Mouse (Mus musculus): ENCODE measurements around the gene Nkap. TPM values are rescaled to one million over a fixed set of nuclear protein-coding genes. Genes with fewer than 3 reads are reported as not detected.
A peak's percentile ranks its signal among the peaks of the same experiment; 100 is the strongest.
"Not testable (repeated sequence)": the region's sequence is repeated elsewhere in the genome, so short reads cannot be mapped to it uniquely, and the experiment has no call there.

The Nkap gene
- polyA plus RNA-seq, 1 experiment from 2014 or later = 14.3 TPM

DNA sequence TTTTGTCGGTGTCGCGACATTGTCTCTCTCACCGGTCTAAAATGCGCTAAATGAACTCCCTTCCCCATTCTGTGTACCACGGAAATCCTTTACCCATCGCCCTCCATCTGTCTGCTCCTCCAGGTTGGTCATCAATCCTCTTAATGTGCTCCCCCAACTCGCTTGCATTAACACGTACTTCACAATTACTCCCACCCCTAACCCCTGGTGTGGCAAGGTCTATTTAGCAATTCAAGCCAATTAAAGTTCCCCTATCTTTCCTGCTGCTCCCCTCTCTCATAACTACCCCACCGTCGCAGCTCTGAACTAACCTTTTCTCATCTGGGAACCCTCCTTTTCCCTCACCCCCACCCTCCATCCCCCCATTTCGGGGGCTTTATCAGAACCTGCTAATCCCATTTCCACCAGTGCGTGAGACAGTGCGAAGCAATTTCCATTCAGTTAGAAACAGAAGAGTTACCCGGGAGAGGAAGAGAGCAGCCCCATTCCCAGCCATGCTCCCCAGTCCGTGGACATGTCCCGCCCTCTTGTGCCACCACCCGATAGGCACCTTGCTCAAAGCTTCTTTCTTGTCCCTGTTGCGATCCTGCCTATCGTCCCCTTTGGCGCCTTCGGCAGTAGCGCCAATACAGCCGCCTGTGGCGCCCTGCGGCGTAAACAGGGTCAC is 16.9 kb upstream of the Nkap start:
- 11% methylated on average over 27 of the region's 27 CpGs for WGBS

DNA sequence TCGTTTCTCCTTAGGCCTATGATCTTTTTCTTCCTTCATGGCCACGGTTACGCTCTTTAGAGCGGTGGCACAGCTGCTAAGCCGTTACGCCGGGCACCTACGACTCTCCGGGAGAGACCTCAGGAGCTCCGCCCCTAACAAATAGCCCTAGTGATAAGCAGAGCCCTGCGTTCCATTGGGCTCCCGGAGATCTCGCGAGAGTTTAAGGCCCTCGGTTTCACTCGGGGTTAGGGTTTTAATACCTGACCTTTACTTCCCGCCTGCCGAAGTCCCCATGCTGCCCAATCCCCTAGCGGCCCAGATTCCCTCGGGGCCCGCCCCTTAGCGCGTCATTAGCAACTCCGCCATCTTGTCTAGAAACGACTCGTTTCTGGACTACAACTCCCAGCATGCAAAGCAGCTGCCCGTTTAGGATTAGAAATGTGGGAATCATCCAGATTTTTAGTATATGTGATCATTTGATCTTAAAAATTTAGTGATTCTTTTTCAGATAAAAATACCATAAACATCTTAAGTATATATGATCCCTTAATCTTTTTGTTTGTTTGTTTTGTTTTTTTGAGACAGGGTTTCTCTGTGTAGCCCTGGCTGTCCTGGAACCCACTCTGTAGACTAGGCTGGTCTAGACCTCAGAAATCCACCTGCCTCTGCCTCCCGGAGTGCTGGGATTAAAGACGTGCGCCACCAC is 16.3 kb upstream of the Nkap start, which contains the start of gene Upf3b:
Upf3b (minus strand) TSS at position 130 of the 688 bp plus-strand sequence.
- Histone ChIP-seq H3K9ac (peak within 1 kb of the TSS; percentile 60), H3K9me3 (no peaks in the 10 kb centered on the region), H3K4me3 (peak within 1 kb of the TSS; percentile 58), H3K36me3 (no peaks in the 10 kb centered on the region), H3K27ac (peak within 1 kb of the TSS; percentile 90), H3K4me2 (peak within 1 kb of the TSS; percentile 59), H3K27me3 (no peaks in the 10 kb centered on the region), H3K4me1 (no peaks in the 10 kb centered on the region)
- WGBS = 12% methylated on average over 29 of the region's 30 CpGs
- peak; percentile 99 for ATAC-seq (ENCODE audit: borderline replicate concordance, extremely low read depth, low FRiP score, low TSS enrichment)

More for the DNA sequence above, 16.9 kb upstream of the Nkap start:
- peak; percentile 77 for ATAC-seq (ENCODE audit: borderline replicate concordance, extremely low read depth, low FRiP score, low TSS enrichment)
- H3K9ac ChIP-seq = peak overlapping the region; percentile 60
- no peaks in the 10 kb centered on the region for H3K4me1 ChIP-seq
- H3K27ac ChIP-seq = peak overlapping the region; percentile 90
- H3K4me2 ChIP-seq = peak overlapping the region; percentile 59
- H3K27me3 ChIP-seq = no peaks in the 10 kb centered on the region
- H3K9me3 ChIP-seq = no peaks in the 10 kb centered on the region
- no peaks in the 10 kb centered on the region for H3K36me3 ChIP-seq
- H3K4me3 ChIP-seq = peak overlapping the region; percentile 58

DNA sequence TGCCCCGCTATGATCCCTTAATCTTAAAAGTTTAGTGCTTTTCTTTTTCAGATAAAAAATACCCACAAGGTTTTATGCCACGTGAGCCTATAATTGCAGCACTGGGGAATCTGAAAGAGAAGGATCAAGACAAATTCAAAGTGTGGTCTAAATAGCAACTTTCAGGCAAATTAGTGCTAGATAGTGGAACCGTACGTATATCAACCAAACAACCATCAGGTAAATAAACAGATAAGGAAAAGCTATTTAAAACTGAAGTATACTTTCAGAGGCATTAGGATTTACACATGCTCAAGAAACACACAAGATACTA is 15.8 kb upstream of the Nkap start:
- WGBS = 66% methylated on average over 4 of the region's 4 CpGs
- no peaks in the 10 kb centered on the region for H3K27me3 ChIP-seq
- H3K36me3 ChIP-seq = no peaks in the 10 kb centered on the region
- H3K9me3 ChIP-seq = no peaks in the 10 kb centered on the region
- H3K4me1 ChIP-seq = no peaks in the 10 kb centered on the region
- no peak for ATAC-seq (ENCODE audit: borderline replicate concordance, extremely low read depth, low FRiP score, low TSS enrichment)
- H3K4me3 ChIP-seq = no peak overlapping the region
- no peak overlapping the region for H3K9ac ChIP-seq
- H3K27ac ChIP-seq = no peak overlapping the region
- H3K4me2 ChIP-seq = peak overlapping the region; percentile 31; the same call in 1 of the 2 replicates

DNA sequence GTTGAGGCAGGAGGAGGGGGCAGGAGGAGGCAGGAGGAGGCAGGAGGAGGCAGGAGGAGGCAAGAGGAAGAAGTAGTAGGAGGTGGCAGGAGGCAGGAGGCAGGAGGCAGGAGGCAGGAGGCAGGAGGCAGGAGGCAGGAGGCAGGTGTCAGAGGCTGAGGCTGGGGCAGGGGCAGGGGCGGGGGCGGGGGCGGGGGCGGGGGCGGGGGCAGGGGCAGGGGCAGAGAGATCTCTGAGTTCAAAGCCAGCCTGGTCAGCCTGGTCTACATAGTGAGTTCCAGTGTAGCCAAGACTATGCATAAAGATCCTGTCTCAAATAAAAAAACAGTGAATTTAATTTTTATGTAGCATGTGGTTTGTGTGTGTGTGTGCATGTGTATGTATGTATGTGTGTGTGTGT is 9.5 kb upstream of the Nkap start:
- Histone ChIP-seq H3K27ac (no peak overlapping the region), H3K4me1 (no peaks in the 10 kb centered on the region), H3K9me3 (no peaks in the 10 kb centered on the region), H3K9ac (no peak overlapping the region), H3K27me3 (no peaks in the 10 kb centered on the region), H3K4me2 (no peak overlapping the region), H3K4me3 (no peak overlapping the region), H3K36me3 (no peaks in the 10 kb centered on the region)
- ATAC-seq (ENCODE audit: borderline replicate concordance, extremely low read depth, low FRiP score, low TSS enrichment) = no peak
- WGBS = no CpG with 5 or more reads among the region's 5 CpGs

DNA sequence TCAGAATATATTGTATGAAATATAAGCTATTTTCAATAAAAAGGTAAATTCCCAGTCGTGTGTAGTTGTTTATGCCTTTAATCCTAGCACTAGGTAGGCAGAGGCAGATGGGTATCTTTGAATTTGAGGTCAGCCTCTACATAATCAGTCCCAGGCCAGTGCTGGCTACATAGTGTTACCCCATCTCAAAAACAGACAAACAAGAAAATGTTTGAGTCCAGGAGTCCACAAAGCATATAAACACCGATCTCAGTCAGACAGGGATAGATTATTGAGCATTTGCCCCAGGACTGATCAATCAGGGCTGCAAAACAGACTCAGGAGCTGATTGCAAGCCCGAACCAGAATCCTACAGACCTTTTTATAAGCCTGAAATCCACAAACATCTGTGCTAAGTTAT is 7.0 kb upstream of the Nkap start:
- ATAC-seq (ENCODE audit: borderline replicate concordance, extremely low read depth, low FRiP score, low TSS enrichment) = no peak

DNA sequence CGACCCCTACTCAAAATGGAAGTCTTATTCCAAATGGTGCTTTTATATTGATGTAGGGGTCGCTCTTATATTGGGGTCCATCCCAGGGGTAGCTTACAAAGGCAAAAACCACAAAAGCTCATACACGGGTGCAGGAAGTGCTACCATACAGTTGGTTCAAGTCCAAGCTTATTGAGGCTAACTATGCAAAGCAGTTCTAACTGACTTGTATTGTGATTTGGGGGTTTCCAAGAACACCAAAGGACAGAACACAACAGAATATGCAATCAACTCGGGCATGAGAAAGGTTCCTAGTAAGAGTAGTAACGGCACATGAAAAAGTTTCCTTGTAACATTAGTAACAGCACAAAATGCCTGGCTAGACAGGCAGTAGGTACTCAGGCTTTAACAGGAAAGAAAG is 6.4 kb upstream of the Nkap start:
- no peak for ATAC-seq (ENCODE audit: borderline replicate concordance, extremely low read depth, low FRiP score, low TSS enrichment)
- WGBS = 63% methylated on average over 5 of the region's 5 CpGs
- no peaks in the 10 kb centered on the region for H3K4me1 ChIP-seq
- no peaks in the 10 kb centered on the region for H3K27me3 ChIP-seq
- H3K9me3 ChIP-seq = no peaks in the 10 kb centered on the region
- no peak overlapping the region for H3K4me3 ChIP-seq
- no peak overlapping the region for H3K27ac ChIP-seq
- H3K36me3 ChIP-seq = no peaks in the 10 kb centered on the region
- H3K4me2 ChIP-seq = no peak overlapping the region
- H3K9ac ChIP-seq = no peak overlapping the region

More for the DNA sequence above, 7.0 kb upstream of the Nkap start:
- WGBS = 49% methylated on average over 3 of the region's 3 CpGs
- H3K27me3 ChIP-seq = no peaks in the 10 kb centered on the region
- H3K4me1 ChIP-seq = no peaks in the 10 kb centered on the region
- H3K4me2 ChIP-seq = no peak overlapping the region
- H3K9ac ChIP-seq = no peak overlapping the region
- H3K36me3 ChIP-seq = no peaks in the 10 kb centered on the region
- no peaks in the 10 kb centered on the region for H3K9me3 ChIP-seq
- H3K4me3 ChIP-seq = no peak overlapping the region
- H3K27ac ChIP-seq = no peak overlapping the region

DNA sequence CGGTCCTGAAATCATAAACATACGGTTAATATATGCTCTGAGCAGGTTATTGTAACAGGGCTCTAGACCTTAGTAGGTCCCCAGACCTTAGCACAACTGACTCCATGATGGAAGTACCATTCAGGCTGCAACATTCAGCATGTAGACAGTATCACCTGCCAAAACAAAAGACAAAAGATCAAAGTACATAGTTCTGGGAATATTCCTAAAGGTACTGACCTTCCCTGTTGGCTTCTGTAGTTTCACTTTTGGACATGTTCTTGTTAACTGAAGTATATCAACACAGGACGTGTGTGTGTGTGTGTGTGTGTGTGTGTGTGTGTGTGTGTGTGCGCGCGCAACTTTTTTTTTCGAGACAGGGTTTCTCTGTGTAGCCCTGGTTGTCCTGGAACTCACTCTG is 1.1 kb upstream of the Nkap start:
- 92% methylated on average over 7 of the region's 7 CpGs for WGBS
- no peak for ATAC-seq (ENCODE audit: borderline replicate concordance, extremely low read depth, low FRiP score, low TSS enrichment)
- no peak overlapping the region for H3K9ac ChIP-seq

DNA sequence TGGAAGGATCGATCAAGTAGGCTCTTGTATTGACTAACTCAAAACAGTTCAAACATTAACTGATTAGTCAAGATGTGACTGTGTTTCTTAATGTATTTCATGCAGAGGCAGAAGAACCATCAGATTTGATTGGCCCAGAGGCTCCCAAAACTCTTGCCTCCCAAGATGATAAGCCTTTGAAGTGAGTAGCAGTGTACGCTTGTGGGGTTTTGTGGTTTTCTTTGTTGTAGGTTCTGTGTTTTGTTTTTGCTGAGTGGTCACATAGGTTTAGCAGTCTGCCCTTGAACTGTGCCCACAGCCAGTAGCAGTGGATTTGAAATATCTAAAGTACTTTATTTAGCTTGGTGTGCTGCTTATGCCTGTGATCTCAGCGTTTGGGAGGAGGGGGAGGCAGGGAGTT is 15.1 kb downstream of the Nkap start:
- H3K27ac ChIP-seq = no peak overlapping the region

More for the DNA sequence above, 1.1 kb upstream of the Nkap start:
- Histone ChIP-seq H3K27ac (no peak overlapping the region), H3K9me3 (no peaks in the 10 kb centered on the region), H3K4me1 (0 out of 2 replicates have a peak, but pooled peaks cover 8% of the 10 kb centered on the region), H3K4me2 (no peak overlapping the region), H3K27me3 (no peaks in the 10 kb centered on the region), H3K36me3 (no peaks in the 10 kb centered on the region), H3K4me3 (no peak overlapping the region)

GRCm38 (mm10) chrX:37144498-37144897 is 17.9 kb downstream of the Nkap start:
- not testable (repeated sequence) for H3K9ac ChIP-seq; H3K4me2 ChIP-seq; H3K27ac ChIP-seq; H3K9me3 ChIP-seq; H3K4me1 ChIP-seq; ATAC-seq (ENCODE audit: borderline replicate concordance, extremely low read depth, low FRiP score, low TSS enrichment); H3K27me3 ChIP-seq; H3K4me3 ChIP-seq
- 51% methylated on average over 2 of the region's 4 CpGs for WGBS
- 0 out of 2 replicates have a peak, but pooled peaks cover 11% of the 10 kb centered on the region for H3K36me3 ChIP-seq

More for the DNA sequence above, 15.1 kb downstream of the Nkap start:
- Histone ChIP-seq H3K36me3 (peaks cover 7% of the 10 kb centered on the region; the same call in 1 of the 2 replicates), H3K4me3 (no peak overlapping the region), H3K27me3 (no peaks in the 10 kb centered on the region), H3K4me1 (no peaks in the 10 kb centered on the region), H3K9ac (no peak overlapping the region), H3K4me2 (no peak overlapping the region), H3K9me3 (no peaks in the 10 kb centered on the region)
- ATAC-seq (ENCODE audit: borderline replicate concordance, extremely low read depth, low FRiP score, low TSS enrichment) = no peak
- 72% methylated on average over 3 of the region's 3 CpGs for WGBS

GRCm38 (mm10) chrX:37144954-37145353 is 18.4 kb downstream of the Nkap start:
- Histone ChIP-seq H3K4me3 (no peak overlapping the region), H3K4me2 (no peak overlapping the region), H3K9ac (no peak overlapping the region), H3K4me1 (no peaks in the 10 kb centered on the region), H3K36me3 (0 out of 2 replicates have a peak, but pooled peaks cover 11% of the 10 kb centered on the region), H3K27ac (no peak overlapping the region), H3K9me3 (no peaks in the 10 kb centered on the region), H3K27me3 (no peaks in the 10 kb centered on the region)
- ATAC-seq (ENCODE audit: borderline replicate concordance, extremely low read depth, low FRiP score, low TSS enrichment) = no peak
- 80% methylated on average over 2 of the region's 2 CpGs for WGBS

DNA sequence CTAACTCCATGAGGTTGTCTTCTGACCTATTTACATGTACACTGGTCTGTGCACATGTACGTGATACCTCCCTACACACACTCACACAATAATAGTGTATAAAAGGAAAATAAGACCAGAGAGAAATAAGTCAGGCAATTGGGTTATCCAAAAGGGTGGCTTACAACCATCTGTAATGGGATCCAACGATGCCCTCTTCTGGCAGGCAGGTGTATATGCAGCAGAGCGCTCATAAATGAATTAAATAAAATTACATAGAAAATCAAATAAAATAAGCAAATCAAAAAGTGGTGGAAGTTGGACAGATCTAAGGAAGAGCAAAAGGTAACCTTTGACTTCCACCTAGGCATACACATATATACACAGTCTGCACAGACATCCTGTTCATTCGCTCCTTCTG is 31.2 kb downstream of the Nkap start:
- H3K27ac ChIP-seq = no peak overlapping the region
- H3K27me3 ChIP-seq = no peaks in the 10 kb centered on the region
- no peak overlapping the region for H3K4me2 ChIP-seq
- H3K36me3 ChIP-seq = peaks cover 3% of the 10 kb centered on the region; the same call in 1 of the 2 replicates
- no peak overlapping the region for H3K4me3 ChIP-seq
- 53% methylated on average over 4 of the region's 4 CpGs for WGBS
- no peak overlapping the region for H3K9ac ChIP-seq
- no peaks in the 10 kb centered on the region for H3K4me1 ChIP-seq
- no peak for ATAC-seq (ENCODE audit: borderline replicate concordance, extremely low read depth, low FRiP score, low TSS enrichment)
- no peaks in the 10 kb centered on the region for H3K9me3 ChIP-seq

DNA sequence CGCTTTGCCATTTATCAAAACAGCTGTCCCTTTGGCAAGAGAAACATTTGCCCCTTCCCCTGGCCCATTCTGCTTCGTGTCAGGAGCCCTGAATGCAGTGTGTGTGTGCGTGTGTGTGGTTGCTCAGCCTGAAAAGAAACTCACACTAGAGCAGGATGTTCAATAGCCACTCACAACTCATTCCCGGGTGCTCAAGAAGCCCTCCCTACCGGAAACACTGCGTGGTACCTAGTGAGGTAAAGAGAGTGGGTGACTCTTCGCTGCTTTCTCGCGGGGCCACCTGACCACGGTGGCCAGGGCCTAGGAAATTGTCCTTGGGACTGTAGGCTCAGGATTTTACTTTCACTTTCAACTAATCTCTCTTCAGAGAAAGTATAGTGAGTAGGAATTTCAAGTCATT is 34.6 kb downstream of the Nkap start:
- H3K27ac ChIP-seq = no peak overlapping the region
- H3K9me3 ChIP-seq = no peaks in the 10 kb centered on the region
- H3K4me2 ChIP-seq = no peak overlapping the region
- ATAC-seq (ENCODE audit: borderline replicate concordance, extremely low read depth, low FRiP score, low TSS enrichment) = no peak
- no peak overlapping the region for H3K4me3 ChIP-seq
- H3K4me1 ChIP-seq = no peaks in the 10 kb centered on the region
- no peaks in the 10 kb centered on the region for H3K27me3 ChIP-seq
- H3K9ac ChIP-seq = no peak overlapping the region
- WGBS = 69% methylated on average over 10 of the region's 10 CpGs
- H3K36me3 ChIP-seq = no peaks in the 10 kb centered on the region
